ENCODE assay signal across 26 mouse cellular contexts in genomic region chr2:180320216-180320615, GRCm38 (mm10). TPM values are rescaled to one million over a fixed set of nuclear protein-coding genes. Genes with fewer than 3 reads are reported as not detected.
DNase-seq lines count a peak whose midpoint lies in the region; ATAC-seq and TF ChIP-seq lines count a peak whose summit lies in the region.
"Had no signal": no experiment of that assay in that cellular context is flagged by ENCODE, and none has a peak within 500 bp of the region (broad histone marks: within the 10 kb centered on the region; RNA-seq: fewer than 3 reads in every experiment).

No protein-coding gene starts in this region.

- DNase-seq in hindbrain, postnatal 0 days (ENCODE audit: low spot score): no peak
- peak; percentile 14 for DNase-seq in 416B (ENCODE audit: low read depth)
- peak; percentile 63 for DNase-seq in ES-E14 (ENCODE audit: low read depth, low spot score)
- no peak for DNase-seq in liver, embryonic 13.5 days
- no peak for DNase-seq in kidney, adult 8-10 months
- no peak for DNase-seq in urinary bladder, postnatal 10 days (ENCODE audit: low spot score)
- DNase-seq in neural tube, embryonic 10.5 days (ENCODE audit: extremely low spot score, low spot score): no peak
- DNase-seq: adrenal gland, adult 8-10 months; cerebellum, adult 9-11 months; kidney, postnatal 4 days; layer of hippocampus, adult 9-11 months; right cerebral cortex, postnatal 4 days; thymus, postnatal 36 days had no signal

- no peak overlapping the region for H3K9ac ChIP-seq in hindbrain, postnatal 0 days (replicated peaks; ENCODE audit: low read length)
- H3K9ac ChIP-seq in hindbrain, embryonic 13.5 days: no peak overlapping the region
- no peak overlapping the region for H3K9ac ChIP-seq in ES-E14 (ENCODE audit: insufficient read depth, low read depth, low read length, poor library complexity, severe bottlenecking)
- no peak overlapping the region for H3K9ac ChIP-seq in liver, embryonic 13.5 days
- H3K9ac ChIP-seq: embryonic facial prominence, embryonic 15.5 days; kidney, embryonic 15.5 days; liver, embryonic 15.5 days had no signal

- TF ChIP-seq CTCF in hindbrain, postnatal 0 days (IDR thresholded peaks at IDR 0.05; ENCODE audit: low read depth): no peak

- 80% methylated on average over 4 of the region's 4 CpGs for WGBS in hindbrain, postnatal 0 days
- WGBS in hindbrain, embryonic 13.5 days: 74% methylated on average over 4 of the region's 4 CpGs
- 53% methylated on average over 4 of the region's 4 CpGs for WGBS in liver, embryonic 13.5 days (ENCODE audit: insufficient replicate concordance)

- peak; percentile 40; the same call in 1 of the 2 replicates for ATAC-seq in hindbrain, postnatal 0 days
- no peak for ATAC-seq in hindbrain, embryonic 13.5 days (ENCODE audit: low FRiP score)
- peak; percentile 55 for ATAC-seq in liver, embryonic 13.5 days (ENCODE audit: low read depth)
- ATAC-seq: forebrain, embryonic 16.5 days; inflammation-experienced regulatory T-cells, adult 6 months had no signal

- no peaks in the 10 kb centered on the region for H3K36me3 ChIP-seq in hindbrain, postnatal 0 days (ENCODE audit: insufficient read depth, low read length)
- H3K36me3 ChIP-seq in hindbrain, embryonic 13.5 days: no peaks in the 10 kb centered on the region
- no peaks in the 10 kb centered on the region for H3K36me3 ChIP-seq in ES-E14 (ENCODE audit: control insufficient read depth, insufficient read depth, low read length, poor library complexity, severe bottlenecking)
- no peaks in the 10 kb centered on the region for H3K36me3 ChIP-seq in liver, embryonic 13.5 days
- H3K36me3 ChIP-seq: embryonic facial prominence, embryonic 15.5 days; kidney, embryonic 15.5 days; limb, embryonic 10.5 days; liver, embryonic 15.5 days; midbrain, embryonic 10.5 days had no signal

- H3K4me1 ChIP-seq in hindbrain, postnatal 0 days (ENCODE audit: insufficient read depth, low read length): no peaks in the 10 kb centered on the region
- peaks cover 4% of the 10 kb centered on the region for H3K4me1 ChIP-seq in hindbrain, embryonic 13.5 days (replicated peaks)
- H3K4me1 ChIP-seq in ES-E14 (ENCODE audit: control insufficient read depth in 2 of 2, insufficient read depth in 2 of 2, low read length in 2 of 2, poor library complexity in 1 of 2): peaks cover 0 to 5% of the 10 kb centered on the region in 2 experiments; a peak in 1 of 4 replicates
- H3K4me1 ChIP-seq in liver, embryonic 13.5 days (replicated peaks): peaks cover 5% of the 10 kb centered on the region
- H3K4me1 ChIP-seq: liver, embryonic 15.5 days had no signal

- H3K27ac ChIP-seq in hindbrain, postnatal 0 days: no peak overlapping the region
- H3K27ac ChIP-seq in hindbrain, embryonic 13.5 days: no peak overlapping the region
- no peak overlapping the region for H3K27ac ChIP-seq in ES-E14 (ENCODE audit: insufficient read depth, low read depth, low read length, poor library complexity, severe bottlenecking)
- H3K27ac ChIP-seq in liver, embryonic 13.5 days: no peak overlapping the region
- H3K27ac ChIP-seq: embryonic facial prominence, embryonic 15.5 days; kidney, embryonic 15.5 days; limb, embryonic 10.5 days; liver, embryonic 15.5 days; midbrain, embryonic 10.5 days had no signal

- no peak overlapping the region for H3K4me3 ChIP-seq in hindbrain, postnatal 0 days (ENCODE audit: low read length)
- no peak overlapping the region for H3K4me3 ChIP-seq in hindbrain, embryonic 13.5 days
- no peak overlapping the region for H3K4me3 ChIP-seq in ES-E14 (ENCODE audit: insufficient read depth in 1 of 2, low read depth in 1 of 2, low read length in 2 of 2, poor library complexity in 1 of 2, severe bottlenecking in 1 of 2)
- H3K4me3 ChIP-seq in liver, embryonic 13.5 days (replicated peaks): no peak overlapping the region
- H3K4me3 ChIP-seq: embryonic facial prominence, embryonic 15.5 days; kidney, embryonic 15.5 days; limb, embryonic 10.5 days; liver, embryonic 15.5 days; midbrain, embryonic 10.5 days had no signal

- no peaks in the 10 kb centered on the region for H3K9me3 ChIP-seq in hindbrain, postnatal 0 days (ENCODE audit: low read length)
- H3K9me3 ChIP-seq in hindbrain, embryonic 13.5 days: no peaks in the 10 kb centered on the region
- H3K9me3 ChIP-seq in ES-E14 (ENCODE audit: control insufficient read depth, insufficient read depth, low read depth, low read length): no peaks in the 10 kb centered on the region
- H3K9me3 ChIP-seq in liver, embryonic 13.5 days (replicated peaks): no peaks in the 10 kb centered on the region
- H3K9me3 ChIP-seq: embryonic facial prominence, embryonic 15.5 days; kidney, embryonic 15.5 days; limb, embryonic 10.5 days; liver, embryonic 15.5 days; midbrain, embryonic 10.5 days had no signal

- H3K27me3 ChIP-seq in hindbrain, postnatal 0 days (ENCODE audit: insufficient read depth, low read length): no peaks in the 10 kb centered on the region
- H3K27me3 ChIP-seq in hindbrain, embryonic 13.5 days: no peaks in the 10 kb centered on the region
- no peaks in the 10 kb centered on the region for H3K27me3 ChIP-seq in liver, embryonic 13.5 days
- H3K27me3 ChIP-seq: embryonic facial prominence, embryonic 15.5 days; kidney, embryonic 15.5 days; liver, embryonic 15.5 days had no signal

- in situ Hi-C loops in ES-E14 (cut with MboI; ENCODE audit: low sequenced_read_pairs in 2 of 2, unreplicated experiment in 2 of 2): no loop called here

- no peak overlapping the region for H3K4me2 ChIP-seq in hindbrain, postnatal 0 days (ENCODE audit: low read depth, low read length)
- no peak overlapping the region for H3K4me2 ChIP-seq in hindbrain, embryonic 13.5 days
- H3K4me2 ChIP-seq in liver, embryonic 13.5 days: no peak overlapping the region
- H3K4me2 ChIP-seq: embryonic facial prominence, embryonic 15.5 days; kidney, embryonic 15.5 days; liver, embryonic 15.5 days had no signal

TF ChIP-seq in ES-E14, 5 proteins besides CTCF, POLR2A, EP300 and RAD21:
- TF ChIP-seq CHD2 (IDR thresholded peaks at IDR 0.05; ENCODE audit: low read depth, low read length) (0 out of 2 replicates have a peak, but pooled peaks have one; percentile 20), ZNF384 (IDR thresholded peaks at IDR 0.05; ENCODE audit: low read depth, low read length) (0 out of 2 replicates have a peak, but pooled peaks have one; percentile 12), HCFC1 (IDR thresholded peaks at IDR 0.05; ENCODE audit: borderline replicate concordance, insufficient read depth, low read length) (no peak), ZC3H11A (IDR thresholded peaks at IDR 0.05; ENCODE audit: borderline replicate concordance, low read depth, low read length) (no peak), MAFK (IDR thresholded peaks at IDR 0.05; ENCODE audit: insufficient read depth, low read depth, low read length) (no peak)

RNA-seq across cellular contexts. Expression of gene Gata5, which starts 14.3 kb away (rescaled TPM):
- not detected in 2 replicates for total RNA-seq in hindbrain, postnatal 0 days (2014; rRNA removed)
- polyA plus RNA-seq in hindbrain, postnatal 0 days (2015; fragmentation: Nextera tagmentation; extraction: Ambion mirVana): not detected in 2 replicates
- polyA plus RNA-seq in hindbrain, embryonic 13.5 days (2015; fragmentation: Nextera tagmentation; extraction: Ambion mirVana): 0.05 TPM in 1 of 2 replicates, not detected in the other
- 0.04 and 0.11 TPM in 2 replicates for total RNA-seq in ES-E14 (2012; rRNA removed)
- 0.76 and 0.90 TPM in 2 replicates for polyA plus RNA-seq in liver, embryonic 13.5 days (2015; fragmentation: Nextera tagmentation; extraction: Ambion mirVana)
- total RNA-seq: left cerebral cortex, adult 8-10 months; midbrain, postnatal 0 days had no signal
- polyA plus RNA-seq: embryonic facial prominence, embryonic 15.5 days; forebrain, embryonic 16.5 days; hindbrain, embryonic 11.5 days; inflammation-experienced regulatory T-cells, adult 6 months; midbrain, postnatal 0 days had no signal

RNA-seq across cellular contexts. Expression of gene Rbbp8nl, which starts 30.5 kb away (rescaled TPM):
- total RNA-seq in hindbrain, postnatal 0 days (2014; rRNA removed): not detected in 2 replicates
- not detected in 2 replicates for polyA plus RNA-seq in hindbrain, postnatal 0 days (2015; fragmentation: Nextera tagmentation; extraction: Ambion mirVana)
- polyA plus RNA-seq in hindbrain, embryonic 13.5 days (2015; fragmentation: Nextera tagmentation; extraction: Ambion mirVana): not detected in 2 replicates
- 0.54 and 1.4 TPM in 2 replicates for total RNA-seq in ES-E14 (2012; rRNA removed)
- not detected in 2 replicates for polyA plus RNA-seq in liver, embryonic 13.5 days (2015; fragmentation: Nextera tagmentation; extraction: Ambion mirVana)
- total RNA-seq: adrenal gland, adult 8-10 months; left cerebral cortex, adult 8-10 months; midbrain, postnatal 0 days had no signal
- polyA plus RNA-seq: forebrain, embryonic 16.5 days; heart, embryonic 14.5 days; hindbrain, embryonic 11.5 days; inflammation-experienced regulatory T-cells, adult 6 months; liver, embryonic 15.5 days; midbrain, postnatal 0 days; testis, adult 2 months had no signal

RNA-seq across cellular contexts. Expression of gene Cables2, which starts 46.9 kb away (rescaled TPM):
- total RNA-seq in hindbrain, postnatal 0 days (2014; rRNA removed): 56.8 and 60.5 TPM in 2 replicates
- polyA plus RNA-seq in hindbrain, postnatal 0 days (2015; fragmentation: Nextera tagmentation; extraction: Ambion mirVana): 25.1 and 26.4 TPM in 2 replicates
- 19.8 and 20.8 TPM in 2 replicates for polyA plus RNA-seq in hindbrain, embryonic 13.5 days (2015; fragmentation: Nextera tagmentation; extraction: Ambion mirVana)
- total RNA-seq in ES-E14 (2012; rRNA removed): 13.4 and 15.5 TPM in 2 replicates
- polyA plus RNA-seq in liver, embryonic 13.5 days (2015; fragmentation: Nextera tagmentation; extraction: Ambion mirVana): 4.2 and 4.4 TPM in 2 replicates

Comparison
In these comparisons a context has a peak if more than half of its experiments do, and no peak if none do; other contexts are left out.
1. DNase-seq: peak in 416B (single experiment) and ES-E14 (single experiment); none in hindbrain, postnatal 0 days (single experiment), liver, embryonic 13.5 days (single experiment), kidney, adult 8-10 months (0 of 2), urinary bladder, postnatal 10 days (single experiment) and neural tube, embryonic 10.5 days (single experiment).